Mouse (Mus musculus) E14TG2a.4 (cell line): ENCODE measurements around the gene 5430427O19Rik.

ENCODE experiments used
- CTCF ChIP-seq: conservative IDR thresholded peaks from 2 replicates; pipeline ENCODE4 v1.5.1; 2014; ENCODE audit warnings: low read length
- NANOG ChIP-seq: IDR thresholded peaks from 2 replicates; pipeline ENCODE4 v1.6.1; 2014; ENCODE audit warnings: borderline replicate concordance, low read length, mixed read lengths

GRCm38 (mm10) chrX:85878293-85878692, 8.1 kb downstream of the 5430427O19Rik start:
- no peak for TF ChIP-seq CTCF
- TF ChIP-seq NANOG, result no peak
